Mouse (Mus musculus) brain, adult 2 months (tissue): ENCODE results near the gene Cep170b.

Experiments
- DNase-seq: peaks from one replicate; pipeline ENCODE4 v3.0.0; 2011; ENCODE audit warnings: low read depth, low spot score

Cep170b gene

GRCm38 (mm10) chr12:112720216-112720615 is at the start of gene Cep170b:
Cep170b (plus strand) TSS chr12:112720455.
- DNase-seq, result no peak

DNA sequence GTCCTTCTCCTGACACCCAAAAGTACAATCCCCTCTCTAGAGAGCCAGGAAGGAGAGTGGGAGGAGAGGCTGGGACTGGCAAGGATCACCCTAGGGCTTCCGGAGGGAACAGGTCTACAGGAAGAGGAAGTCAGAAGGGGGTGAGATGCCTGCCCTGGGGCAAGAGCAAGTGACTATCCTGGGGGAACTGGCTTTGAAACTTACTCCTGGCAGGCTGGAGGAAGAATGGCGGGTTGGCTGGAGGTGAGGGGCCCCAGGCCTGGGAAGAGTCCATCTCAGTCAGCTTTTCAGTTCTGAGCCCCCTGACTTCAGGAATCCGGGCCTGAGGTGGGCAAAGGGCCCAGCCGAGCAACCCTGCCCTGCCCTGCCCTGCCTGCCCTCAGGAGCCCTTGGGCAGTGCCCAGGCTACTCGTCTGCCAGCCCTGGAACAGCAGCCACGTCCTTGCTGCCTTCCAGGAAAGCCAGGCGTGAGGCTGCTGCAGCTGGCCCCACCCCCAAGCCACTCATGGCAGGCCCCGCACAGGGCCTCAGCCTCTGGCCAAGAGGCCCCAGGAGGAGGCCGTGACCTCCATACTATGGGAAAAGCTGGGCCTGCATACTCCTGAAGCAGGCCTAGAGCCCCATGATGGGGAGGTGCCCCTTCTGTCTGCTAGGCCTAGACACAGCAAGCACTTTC is 49.4 kb upstream of the Cep170b start:
- no peak for DNase-seq

- no peak for DNase-seq
Measured at GRCm38 (mm10) chr12:112671891-112672290, 48.4 kb upstream of the Cep170b start.

DNA sequence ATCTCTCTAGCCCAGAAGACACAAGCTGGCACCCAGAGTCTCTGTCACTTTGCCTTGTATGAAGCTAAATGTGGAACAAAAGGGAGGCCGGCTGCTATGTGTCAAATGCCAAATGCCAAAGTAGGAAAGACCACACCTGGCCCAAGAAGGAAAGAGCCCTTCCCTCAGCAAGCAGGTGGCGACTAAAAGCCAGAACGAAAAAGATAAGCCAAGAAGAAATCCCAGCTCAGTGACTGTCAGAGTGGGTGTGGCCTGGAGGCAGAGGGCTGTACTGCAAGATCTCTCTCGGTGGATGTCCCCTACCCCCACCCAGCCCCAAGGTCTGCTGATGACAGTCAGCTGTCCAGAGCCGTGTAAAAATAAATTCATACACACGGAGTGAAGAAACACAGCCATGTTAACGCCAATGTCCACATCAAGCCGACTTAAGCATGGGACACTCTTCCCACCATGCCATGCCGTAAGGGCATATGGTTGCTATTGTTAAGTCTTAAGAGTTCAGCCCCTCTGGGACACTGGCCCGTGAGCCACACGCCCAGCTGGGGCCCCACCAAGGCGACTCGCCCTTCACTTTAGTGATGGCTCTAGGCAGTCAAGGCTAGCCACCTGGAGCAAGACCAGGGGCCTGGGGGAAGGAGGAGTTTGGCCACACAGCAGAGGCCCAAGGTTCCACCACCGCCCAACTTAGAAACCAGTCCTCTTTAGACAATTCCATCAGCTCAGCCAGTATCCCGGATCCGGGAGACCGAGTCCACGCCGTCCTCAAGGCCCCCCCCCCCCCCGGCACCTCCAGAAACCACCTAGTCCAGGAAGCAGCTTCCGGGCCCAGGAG is 47.3 kb upstream of the Cep170b start:
- DNase-seq, result peak; percentile 49

DNA sequence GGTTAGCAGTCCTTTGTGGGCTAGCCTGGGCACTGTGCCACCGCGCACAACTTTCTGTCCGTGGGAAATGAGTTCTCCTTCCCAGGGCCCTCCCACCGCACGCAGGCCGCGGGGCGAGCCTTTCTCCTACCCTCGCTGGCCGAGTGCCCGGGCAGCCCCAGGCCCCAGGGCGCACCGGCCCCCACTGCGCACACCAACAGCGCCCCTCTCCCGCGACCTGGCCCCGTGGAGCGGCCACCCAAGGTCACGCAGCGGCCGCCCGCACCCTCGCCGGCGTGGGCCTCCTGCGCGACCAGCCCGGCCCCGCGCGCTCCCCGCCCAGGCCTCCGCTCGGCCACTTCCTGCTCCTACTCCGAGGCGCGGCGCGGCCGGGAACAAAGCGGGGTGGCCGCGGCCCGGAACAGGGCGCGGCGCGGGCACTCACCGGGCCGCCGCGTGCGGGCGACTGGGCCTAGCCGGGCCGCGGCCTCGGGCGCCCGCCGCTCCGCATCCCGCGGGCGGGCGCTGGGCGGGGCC is 46.6 kb upstream of the Cep170b start:
- DNase-seq, result peak; percentile 46

DNA sequence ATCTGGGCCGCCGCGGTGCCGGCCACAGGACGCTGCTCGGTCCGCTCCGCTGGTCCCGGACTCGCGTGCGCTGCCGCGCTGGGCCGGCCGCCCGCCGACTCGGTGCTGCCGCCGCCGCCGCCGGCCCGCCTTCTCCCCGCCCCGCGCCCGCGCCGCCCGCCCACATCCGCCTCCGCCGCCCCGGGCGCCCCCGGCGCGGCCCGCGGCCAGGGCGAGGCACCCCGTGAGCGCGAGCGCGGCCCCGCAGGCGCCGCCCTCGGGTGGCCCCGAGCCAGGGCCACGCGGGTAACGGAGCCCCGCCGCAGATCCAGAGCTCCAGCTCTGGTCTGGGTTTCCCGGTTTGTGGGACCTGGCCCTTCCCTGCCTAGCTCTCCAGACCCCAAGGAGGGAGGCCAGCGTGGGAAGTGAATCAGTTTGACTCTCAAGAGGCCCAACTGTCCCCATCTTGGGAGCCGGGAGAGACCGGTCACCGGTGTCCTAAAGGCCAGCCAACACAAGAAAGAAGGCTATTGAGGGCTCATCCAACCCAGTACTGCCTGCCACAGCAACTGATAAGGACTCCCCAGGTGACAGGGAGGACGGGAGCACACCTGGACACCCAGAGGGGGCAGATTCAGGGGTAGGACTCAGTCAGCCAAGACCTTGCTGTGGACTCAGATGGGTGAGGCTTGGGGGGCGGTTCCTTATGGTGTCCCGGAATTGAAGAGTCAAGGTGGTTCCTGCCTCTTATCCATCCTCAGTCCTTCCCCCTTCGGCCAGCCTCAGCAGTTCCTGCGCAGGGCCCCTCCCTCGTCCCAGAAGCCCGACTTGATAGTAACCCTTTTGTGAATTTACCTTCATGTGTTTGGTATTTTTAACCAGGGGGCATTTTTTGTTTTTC is 45.9 kb upstream of the Cep170b start, which contains the start of gene Akt1:
Gene Akt1 (minus strand): TSS at position 753 of the 880 bp plus-strand sequence.
- DNase-seq, result peak; percentile 50

GRCm38 (mm10) chr12:112675245-112676035 is 44.8 kb upstream of the Cep170b start:
- peak; percentile 92 for DNase-seq

DNA sequence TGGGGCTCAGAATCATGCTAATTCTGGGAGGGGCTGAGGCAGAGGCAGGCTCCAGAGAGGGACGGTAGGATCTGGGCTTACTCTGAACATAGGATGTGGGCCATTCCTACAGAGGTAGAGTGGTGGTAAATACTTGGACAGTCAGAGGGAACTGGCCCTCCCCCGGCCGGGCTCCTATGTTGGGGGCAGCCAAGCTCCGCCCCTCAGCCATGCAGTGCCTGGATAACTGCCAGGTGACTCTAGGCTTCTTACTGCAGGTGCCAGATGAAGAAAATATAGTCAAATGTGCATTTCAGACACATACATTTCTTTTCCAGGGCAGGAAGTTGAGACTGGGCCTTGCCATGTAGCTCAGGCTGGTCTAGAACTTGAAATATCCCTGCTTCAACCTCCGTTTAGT is 43.2 kb upstream of the Cep170b start:
- no peak for DNase-seq

DNA sequence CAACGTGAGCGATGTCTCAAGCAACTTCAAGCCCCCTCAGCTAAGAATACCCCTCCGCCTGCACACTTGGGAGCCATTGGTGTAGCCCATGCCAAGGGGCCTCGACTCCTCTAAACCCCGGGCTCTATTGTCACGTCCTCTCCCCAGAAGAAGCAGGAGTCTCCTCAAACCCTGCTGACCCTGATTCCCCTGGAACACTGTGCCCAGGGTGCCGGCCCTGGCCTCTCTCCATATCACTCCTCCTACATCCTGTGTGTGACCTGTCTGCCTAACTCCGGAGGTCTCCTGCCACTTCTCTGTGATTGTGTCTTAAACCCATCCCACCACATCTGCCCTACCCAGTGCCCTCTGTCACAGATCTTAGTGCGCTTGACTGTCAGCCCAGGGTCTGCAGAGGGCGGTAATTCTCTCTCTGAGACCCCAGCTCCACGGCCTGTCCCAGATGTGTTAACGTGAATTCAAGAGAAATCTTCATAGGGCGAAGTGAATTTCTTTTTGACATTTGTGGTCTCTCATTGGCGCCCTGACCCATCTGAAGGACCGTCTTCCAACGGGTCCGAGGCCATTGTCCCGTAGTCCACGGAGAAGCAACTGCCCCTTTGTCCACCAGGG is 42.2 kb upstream of the Cep170b start:
- no peak for DNase-seq

DNA sequence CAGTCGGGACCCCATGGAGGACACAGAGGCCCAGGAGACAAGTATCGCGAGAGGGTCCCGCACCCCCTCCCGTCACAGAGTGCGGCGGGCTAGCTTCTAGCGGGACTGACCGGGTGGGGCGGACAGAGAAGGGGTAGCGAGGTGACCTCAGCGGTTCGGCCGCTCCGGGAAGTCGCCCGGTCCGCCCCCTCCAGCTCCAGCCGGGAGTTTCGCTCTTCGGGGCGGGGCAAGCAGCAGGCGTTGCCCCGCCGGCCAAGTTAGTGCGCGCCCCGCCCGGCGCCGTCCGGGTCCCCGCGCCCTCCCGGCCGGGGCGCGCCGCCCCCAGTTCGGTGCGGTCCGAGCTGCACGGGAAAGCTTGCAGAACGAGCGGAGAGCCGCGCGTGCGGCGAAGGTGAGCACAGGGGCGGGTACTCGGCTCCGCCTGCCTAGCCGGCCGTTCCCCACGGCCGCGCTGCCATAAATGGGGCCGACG is 41.7 kb upstream of the Cep170b start, which contains the start of gene Zbtb42:
Gene Zbtb42 (plus strand): TSS at position 274 of the 472 bp plus-strand sequence.
- DNase-seq, result no peak

DNA sequence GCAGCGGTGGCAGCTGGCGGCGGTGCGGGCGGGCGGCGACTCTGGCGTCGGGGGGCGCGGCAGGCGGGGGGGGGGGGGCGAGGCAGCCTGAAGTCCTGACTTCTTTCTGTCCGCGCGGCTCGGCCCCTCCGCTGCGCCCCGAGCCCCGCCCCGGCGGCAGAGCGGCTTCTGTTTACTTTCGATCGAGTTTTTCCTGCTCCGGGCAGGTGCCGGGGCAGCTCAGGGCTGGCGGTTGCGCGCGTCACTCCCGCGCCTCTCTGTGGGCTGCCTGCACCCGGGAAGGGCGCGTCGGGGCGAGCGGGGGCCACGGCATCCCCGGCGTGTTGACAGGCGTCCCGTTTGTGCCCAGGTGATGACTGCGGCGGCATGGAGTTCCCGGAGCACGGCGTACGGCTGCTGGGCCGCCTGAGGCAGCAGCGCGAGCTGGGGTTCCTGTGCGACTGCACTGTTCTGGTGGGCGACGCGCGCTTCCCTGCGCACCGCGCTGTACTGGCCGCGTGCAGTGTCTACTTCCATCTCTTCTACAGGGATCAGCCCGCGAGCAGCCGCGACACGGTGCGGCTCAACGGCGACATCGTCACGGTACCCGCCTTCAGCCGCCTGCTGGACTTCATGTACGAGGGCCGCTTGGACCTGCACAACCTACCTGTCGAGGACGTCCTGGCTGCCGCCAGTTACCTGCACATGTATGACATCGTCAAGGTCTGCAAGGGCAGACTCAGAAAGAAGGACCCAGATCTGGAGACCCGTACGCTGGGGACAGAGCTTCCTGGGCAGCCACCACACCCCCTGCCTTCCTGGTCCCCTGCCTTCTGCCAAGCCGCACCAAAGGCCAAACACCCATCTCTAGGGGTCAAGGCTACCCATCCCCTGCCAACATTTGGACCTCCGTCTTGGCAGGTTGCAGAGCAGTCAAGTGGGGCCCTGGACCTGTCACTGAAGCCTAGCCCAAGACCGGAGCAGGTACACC is 40.9 kb upstream of the Cep170b start:
- DNase-seq, result no peak

DNA sequence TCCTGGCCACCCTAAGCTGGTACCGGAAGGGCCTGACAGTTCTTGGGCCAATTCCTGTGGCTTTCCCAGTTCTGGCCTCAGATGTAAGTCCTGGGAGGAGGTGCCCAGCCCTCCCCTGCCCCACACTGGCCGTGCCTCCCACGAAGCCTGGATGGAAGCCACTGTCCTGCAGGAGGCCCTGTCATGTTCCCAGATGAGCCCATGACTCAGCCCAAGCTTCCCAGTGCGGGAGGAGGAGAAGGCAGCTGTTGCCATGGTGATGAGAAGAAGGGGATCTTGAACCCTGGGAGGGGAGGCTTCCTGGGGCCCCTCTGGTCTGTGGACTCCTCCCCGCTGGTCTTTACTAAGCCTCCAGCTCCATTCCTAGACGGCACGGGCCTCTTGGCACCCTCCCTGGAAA is 36.9 kb upstream of the Cep170b start:
- DNase-seq, result peak; percentile 73

GRCm38 (mm10) chr12:112688458-112688857 is 31.8 kb upstream of the Cep170b start:
- no peak for DNase-seq

DNA sequence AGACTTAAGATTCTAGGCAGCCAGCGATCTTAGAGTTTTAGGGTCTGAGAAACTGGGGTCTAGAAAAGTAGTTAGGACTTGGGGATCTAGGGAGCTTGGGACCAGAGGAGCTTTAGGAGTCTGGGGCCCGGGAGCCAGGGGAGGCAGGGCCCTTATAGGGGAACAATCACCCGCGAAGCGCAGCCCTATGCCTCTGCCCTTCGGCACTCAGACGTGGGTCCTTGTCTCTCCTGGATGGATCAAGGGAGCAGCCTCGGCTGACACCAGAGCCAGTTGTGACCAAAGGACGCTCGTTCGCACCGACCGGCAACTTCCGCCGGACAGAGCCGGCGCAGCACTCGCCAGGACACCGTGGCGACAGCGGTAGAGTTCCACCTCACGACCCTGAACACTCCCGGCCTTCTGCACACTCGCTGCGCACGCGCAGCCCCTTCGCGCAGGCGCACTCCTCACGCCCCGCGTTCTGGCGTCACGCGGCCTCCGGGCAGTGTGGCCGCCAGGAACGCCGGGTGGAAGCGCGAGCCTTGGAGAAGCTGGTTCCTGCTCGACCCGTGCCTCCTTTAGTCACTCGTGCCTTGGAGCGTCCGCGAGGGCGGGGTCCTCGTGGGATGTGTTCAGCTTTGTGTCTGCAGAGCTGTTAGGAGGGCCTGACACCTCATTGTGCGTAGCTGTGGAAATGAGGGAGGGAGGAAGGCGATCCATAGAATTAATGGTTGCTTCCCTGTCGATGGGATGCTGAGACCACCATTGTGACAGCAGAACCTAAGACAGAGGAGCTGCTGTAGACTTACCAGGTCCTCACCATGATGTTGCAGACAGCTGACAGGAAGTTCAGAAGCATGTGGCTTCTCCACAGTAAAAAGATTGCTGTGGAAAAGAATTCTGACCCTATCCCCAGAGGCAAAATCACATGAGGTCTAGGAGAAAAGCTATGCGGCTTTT is 26.8 kb upstream of the Cep170b start:
- peak; percentile 98 for DNase-seq

- DNase-seq, result no peak
Measured at GRCm38 (mm10) chr12:112694127-112694475, 26.2 kb upstream of the Cep170b start.

- DNase-seq, result no peak
Measured at GRCm38 (mm10) chr12:112696806-112697425, 23.3 kb upstream of the Cep170b start.

- no peak for DNase-seq
Measured at GRCm38 (mm10) chr12:112700522-112700921, 19.7 kb upstream of the Cep170b start.
